Mouse (Mus musculus) spleen, postnatal 36 days (tissue): Measurements from ENCODE around the gene Pdia2.

ENCODE experiments used
- DNase-seq, 2 experiments: peaks; one replicate each; pipeline ENCODE4 v3.0.0; 2022; ENCODE audit warnings: low spot score in 2 of 2, mixed read lengths in 1 of 2

The Pdia2 gene

GRCm38 (mm10) chr17:26198892-26199291, at the start of gene Pdia2:
Gene Pdia2 (minus strand): TSS chr17:26199087.
- DNase-seq: peak; percentile 30 to 47

- DNase-seq: peak; percentile 90
These were observed 45.4 kb upstream of the Pdia2 start, which contains the start of gene Fam234a for GRCm38 (mm10) chr17:26244101-26244841. Gene Fam234a (minus strand): TSS chr17:26244242.

GRCm38 (mm10) chr17:26243471-26244100, 44.7 kb upstream of the Pdia2 start:
- DNase-seq: peak; percentile 63 to 69

DNA sequence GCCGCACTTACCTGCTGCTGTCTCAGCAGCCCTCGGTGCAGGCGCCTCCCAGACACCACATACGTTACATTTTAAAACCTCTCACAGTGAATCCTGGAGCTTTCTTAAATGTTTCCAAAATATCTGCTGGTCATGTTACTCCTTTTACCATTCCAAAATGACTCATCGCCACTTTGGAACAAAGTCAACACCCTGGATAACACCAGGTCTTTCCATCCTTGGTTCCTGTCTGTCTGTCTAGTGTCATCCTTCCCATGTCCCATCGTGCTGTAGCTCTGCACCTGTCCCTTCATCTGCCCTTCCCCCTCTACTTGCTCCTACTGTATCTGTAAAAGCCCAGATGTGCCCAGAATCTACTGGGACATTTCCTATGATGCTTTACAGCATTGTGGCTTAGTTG, 42.1 kb upstream of the Pdia2 start:
- no peak for DNase-seq

DNA sequence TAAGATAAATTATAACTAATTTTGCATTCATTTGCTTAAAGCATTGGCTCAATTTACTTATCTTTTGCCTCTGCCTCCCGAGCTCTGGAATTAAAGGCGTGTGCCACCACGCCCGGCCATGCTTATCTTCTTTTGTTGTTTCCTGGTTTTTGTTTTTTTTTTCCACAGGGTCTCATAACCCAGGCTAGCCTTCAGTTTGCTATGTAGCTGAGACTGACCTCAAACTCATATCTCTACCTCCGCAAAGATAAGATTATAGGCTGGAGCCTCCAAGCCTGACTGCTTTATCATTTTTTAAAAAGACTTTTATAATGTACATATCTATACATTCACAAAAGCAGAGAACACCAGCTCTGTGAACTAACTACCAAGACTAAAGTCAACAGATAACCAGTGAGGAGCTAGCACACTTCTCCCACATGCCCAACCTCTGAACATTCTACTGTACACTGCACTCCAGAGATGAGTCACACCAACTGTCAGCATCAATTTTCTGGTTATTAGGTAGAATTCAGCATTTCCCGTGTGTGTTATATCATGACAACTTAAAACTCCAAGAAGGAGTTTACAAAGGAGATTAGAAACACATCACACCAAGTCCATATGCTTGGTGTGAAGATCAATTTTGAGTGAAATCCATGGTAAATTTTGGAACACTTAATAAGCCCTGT, 41.4 kb upstream of the Pdia2 start:
- DNase-seq: no peak

DNA sequence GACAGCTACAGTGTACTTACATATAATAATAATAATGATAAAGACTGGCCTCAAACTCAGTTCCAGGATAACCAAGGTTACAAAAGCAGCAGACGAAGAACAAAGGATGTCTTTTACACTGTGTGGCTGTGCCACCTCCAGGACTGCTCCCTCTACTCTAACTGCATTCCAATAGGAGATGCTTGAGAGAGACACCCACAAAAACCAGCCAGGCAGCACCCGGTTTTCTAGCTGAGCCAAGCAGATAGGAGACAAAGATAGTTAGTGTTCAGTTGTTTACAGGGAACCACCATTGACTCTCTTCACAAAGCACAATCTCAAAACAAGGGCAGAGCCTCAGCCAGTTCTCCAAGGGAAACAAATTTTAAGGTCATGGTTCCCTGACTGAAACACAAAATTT, 40.7 kb upstream of the Pdia2 start:
- no peak for DNase-seq

DNA sequence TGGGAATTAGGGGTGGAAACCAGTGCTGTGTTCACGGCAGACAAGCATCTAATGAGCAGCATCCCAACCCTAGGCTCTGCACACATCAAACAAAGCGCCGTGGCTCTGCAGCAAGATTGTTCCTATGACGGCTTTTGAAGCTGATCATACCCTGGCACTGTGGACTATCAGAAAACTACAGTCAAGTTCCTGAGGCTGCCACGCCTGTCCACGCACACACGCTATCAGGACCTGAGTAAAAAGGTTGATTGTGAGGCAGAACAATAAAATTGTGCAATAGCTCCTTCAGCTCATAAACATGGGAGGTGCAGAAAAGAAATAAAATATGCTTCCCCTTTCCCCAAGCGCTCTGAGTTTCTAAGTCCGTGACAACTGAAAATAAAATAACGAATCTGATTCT, 38.8 kb upstream of the Pdia2 start:
- DNase-seq: no peak

DNA sequence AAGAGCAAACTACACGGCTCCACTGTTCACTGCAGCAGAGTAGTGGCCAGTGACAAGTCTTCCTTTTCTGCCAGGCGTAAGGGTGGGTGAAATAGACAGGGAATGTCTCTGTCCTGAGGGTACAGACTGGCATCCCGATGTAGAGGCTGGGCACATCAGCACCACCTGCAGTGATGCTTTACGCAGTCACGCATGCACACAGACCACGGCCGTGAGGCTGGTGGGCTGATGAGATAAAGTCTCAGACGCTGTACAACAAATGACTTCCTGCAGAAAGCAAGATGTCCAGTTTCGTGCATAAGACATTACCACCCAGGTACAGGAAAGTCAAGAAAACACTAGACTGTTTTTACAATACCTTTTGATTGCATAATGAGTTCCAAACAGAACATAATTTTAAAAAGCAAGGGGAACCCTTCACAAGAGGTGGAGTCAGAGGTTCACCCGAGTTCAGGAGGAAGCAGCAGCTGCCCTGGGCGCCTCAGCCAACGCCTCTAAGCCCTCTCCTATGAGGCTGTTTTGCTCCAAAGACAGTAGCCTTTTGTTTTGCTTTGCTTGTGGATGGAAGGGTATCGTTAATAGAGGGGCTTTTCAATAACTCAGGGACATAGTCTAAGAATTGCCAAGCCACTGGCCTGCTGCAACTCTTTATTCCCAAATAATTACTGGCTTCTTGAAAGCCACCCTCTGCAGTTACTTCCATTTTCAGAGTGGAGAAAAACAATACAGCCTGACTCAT, 36.4 kb upstream of the Pdia2 start:
- DNase-seq: no peak

GRCm38 (mm10) chr17:26234386-26234785, 35.5 kb upstream of the Pdia2 start:
- DNase-seq: no peak

- DNase-seq: no peak
These were observed 34.0 kb upstream of the Pdia2 start for GRCm38 (mm10) chr17:26232863-26233262.

- no peak for DNase-seq
These were observed 32.3 kb upstream of the Pdia2 start for GRCm38 (mm10) chr17:26231156-26231555.

GRCm38 (mm10) chr17:26229776-26230175, 30.9 kb upstream of the Pdia2 start:
- no peak for DNase-seq

GRCm38 (mm10) chr17:26225150-26225549, 26.3 kb upstream of the Pdia2 start:
- DNase-seq: no peak

DNA sequence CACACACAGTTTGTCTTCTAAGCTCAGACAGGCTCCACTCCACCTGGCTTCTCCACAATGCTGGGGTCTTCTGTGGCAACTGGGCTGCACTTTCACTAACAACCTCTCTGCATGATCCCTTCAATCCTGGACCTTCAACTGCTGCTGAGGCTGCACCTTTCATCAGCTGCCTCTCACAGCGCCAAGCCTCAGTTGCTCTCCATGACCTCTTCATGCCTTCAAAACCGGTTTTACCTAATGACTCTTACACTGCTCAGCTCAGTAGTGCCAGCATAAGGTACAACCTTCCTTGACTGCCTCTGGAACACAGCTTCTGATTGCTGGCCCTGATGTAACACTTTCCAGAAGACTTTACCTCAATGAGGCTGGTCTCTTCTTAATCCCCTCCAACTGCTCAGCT, 22.6 kb upstream of the Pdia2 start:
- no peak for DNase-seq

- no peak for DNase-seq
These were observed 13.8 kb upstream of the Pdia2 start for GRCm38 (mm10) chr17:26212681-26213080.

GRCm38 (mm10) chr17:26212241-26212640, 13.4 kb upstream of the Pdia2 start:
- no peak for DNase-seq

- no peak for DNase-seq
These were observed 8.8 kb upstream of the Pdia2 start, which contains the start of gene Arhgdig for GRCm38 (mm10) chr17:26207686-26208085. Gene Arhgdig (minus strand): TSS chr17:26207786.

- no peak for DNase-seq
These were observed 7.5 kb upstream of the Pdia2 start for GRCm38 (mm10) chr17:26206392-26206791.

DNA sequence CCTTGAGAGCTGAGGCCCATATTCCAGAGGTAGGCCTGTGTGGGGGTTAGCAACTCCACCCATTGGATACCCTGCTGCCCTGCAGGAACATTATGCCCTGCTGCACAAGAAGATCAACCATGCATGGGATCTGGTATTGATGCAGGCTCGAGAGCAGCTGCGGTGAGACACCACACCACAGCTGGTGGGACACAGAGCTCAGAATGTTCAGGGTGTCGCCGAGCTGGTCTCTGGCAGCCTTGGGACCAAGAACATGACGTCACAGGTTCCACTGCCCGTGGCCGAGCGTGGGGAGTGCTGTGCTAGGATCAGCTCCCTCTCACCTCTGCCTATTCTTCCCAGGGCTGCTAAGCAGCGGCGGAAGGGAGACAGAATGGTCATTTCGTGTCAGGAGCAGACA, 5.9 kb upstream of the Pdia2 start:
- no peak for DNase-seq

DNA sequence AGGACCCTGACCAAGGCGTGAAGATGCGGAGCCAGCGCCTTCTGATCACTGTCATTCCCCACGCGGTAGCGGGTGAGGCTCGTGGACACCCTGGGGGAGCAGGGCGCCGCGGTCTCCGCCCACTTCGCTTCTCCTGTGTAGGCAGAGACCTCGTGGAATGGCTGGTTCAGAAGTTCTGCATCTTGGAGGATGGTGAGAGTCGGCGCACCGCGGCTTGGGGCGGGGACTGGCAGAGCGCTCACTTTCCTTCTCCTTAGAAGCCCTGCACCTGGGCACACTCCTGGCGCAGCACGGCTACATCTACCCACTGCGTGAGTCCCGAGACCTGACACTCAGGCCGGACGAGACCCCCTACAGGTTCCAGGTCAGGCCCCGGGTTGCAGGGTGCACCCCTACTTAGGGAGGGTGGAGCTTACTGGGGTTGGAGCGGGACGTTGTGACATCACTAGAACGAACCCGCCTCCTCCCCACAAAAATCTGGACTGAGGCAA, 4.5 kb upstream of the Pdia2 start:
- DNase-seq: peak in 1 of 2 experiments; percentile 11

DNA sequence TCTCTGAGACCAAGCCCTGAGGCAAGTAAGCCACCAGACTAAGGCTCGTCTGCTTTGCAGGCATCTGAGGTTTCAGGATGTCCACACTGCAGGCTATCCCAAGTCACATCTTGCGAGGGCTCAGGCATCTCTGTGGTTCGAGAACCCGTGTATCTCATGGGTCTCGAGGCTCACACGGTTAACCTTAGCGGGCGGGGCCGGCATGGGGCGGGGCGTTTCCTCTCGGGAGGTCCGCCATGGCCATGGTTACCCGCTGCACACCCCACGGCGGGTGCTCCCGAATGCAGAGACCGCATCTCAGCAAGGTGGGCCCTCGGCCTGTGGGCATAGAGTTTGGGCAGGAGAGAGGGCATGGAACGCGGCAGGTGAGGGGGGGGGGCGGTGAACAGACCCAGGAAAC, 3.9 kb upstream of the Pdia2 start, which contains the start of gene Rgs11:
Gene Rgs11 (plus strand): TSS at position 215 of the 400 bp plus-strand sequence.
- peak; percentile 36 to 52 for DNase-seq

DNA sequence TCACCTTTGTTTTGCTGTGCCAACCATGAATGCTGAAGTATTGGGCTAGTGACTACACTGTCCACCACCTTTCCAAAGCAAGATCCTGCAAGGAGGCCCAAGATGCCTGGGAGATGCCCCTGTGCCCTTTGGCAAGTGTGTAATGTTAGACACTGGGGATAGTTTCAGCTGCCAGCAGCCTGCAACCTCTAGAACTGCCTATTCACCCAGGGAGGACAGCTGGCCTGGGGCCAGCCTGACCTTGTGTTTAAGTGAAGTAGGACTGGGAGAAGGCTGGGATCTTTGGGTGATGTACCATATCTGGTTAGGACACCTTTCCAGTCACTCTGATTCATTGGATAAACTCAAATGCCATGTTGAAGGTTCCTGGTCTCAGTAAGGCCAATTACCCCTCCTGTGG, 3.1 kb upstream of the Pdia2 start:
- DNase-seq: no peak
